Mouse (Mus musculus) ES-Bruce4 (cell line): Measurements from ENCODE around the gene Ccdc3.

Source experiments
- EP300 ChIP-seq: IDR thresholded peaks from 2 replicates; pipeline ENCODE4 v1.6.1; 2011; ENCODE audit warnings: low read depth, low read length; ENCODE audit not compliant: insufficient read depth
- POLR2A ChIP-seq: IDR thresholded peaks from one replicate; pipeline ENCODE4 v1.8.1; 2011; ENCODE audit warnings: low read length; ENCODE audit not compliant: insufficient read depth

DNA sequence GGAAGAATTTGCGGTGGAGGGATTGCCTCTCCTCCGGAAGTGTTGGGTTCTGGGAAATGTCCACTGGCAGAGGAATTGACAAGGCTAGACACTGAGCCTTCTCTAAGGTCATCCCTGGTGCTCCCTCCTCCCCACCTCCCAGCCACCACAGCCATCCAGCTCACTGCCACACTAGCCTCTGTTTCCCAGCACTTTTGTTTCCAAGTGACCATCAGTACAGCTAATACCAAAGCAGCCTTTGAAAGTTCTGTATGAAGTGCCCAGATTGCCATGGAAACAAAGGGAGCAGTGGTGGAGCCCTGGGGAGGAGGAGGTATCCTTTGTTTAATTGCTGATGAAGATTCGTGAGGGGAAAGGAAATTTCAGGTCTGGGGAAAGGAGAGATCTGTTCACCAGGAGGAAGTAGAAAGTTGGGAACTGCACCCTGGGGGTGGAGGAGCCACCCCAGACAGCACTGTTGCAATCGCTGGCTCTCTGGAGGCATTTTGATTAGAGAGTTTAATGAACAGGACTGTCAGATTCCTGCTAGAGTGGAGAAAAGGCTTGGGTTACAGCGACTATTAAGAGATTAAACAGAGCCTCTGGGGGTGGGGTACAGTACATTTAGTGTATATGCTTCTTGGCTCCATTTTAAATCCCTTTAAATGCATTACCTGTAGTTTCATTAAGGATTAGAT, 20.6 kb upstream of the Ccdc3 start:
- no peak for TF ChIP-seq POLR2A
- no peak for TF ChIP-seq EP300
